Mouse (Mus musculus): ENCODE results near the gene Nkx2-5.

- TF ChIP-seq POLR2A (IDR thresholded peaks at IDR 0.05; ENCODE audit: borderline replicate concordance, insufficient read depth, low read length): no peak
- no peak for TF ChIP-seq CTCF (IDR thresholded peaks at IDR 0.05; ENCODE audit: borderline replicate concordance, insufficient read depth, low read depth, low read length)
Measured at GRCm38 (mm10) chr17:26812607-26813006, 32.2 kb downstream of the Nkx2-5 start.

Measured in cerebellum, adult 2 months (tissue).